Mouse (Mus musculus) hindbrain, embryonic 12.5 days (tissue): ENCODE measurements around the gene Rrp1. TPM values are rescaled to one million over a fixed set of nuclear protein-coding genes. Genes with fewer than 3 reads are reported as not detected.

Experiments used
- ATAC-seq: fragments of 200-750 bp; cut with Nextera tagmentation; 2 replicates; pipeline ENCODE4 v1.8.0; 2017; ENCODE audit warnings: moderate TSS enrichment; ENCODE audit not compliant: low FRiP score
- H3K27ac ChIP-seq: fragments of 300-500 bp; sonication (generic); 2 replicates; pipeline ENCODE4 v1.5.1; 2016; ENCODE audit warnings: mild to moderate bottlenecking
- H3K27me3 ChIP-seq: fragments of 300-500 bp; sonication (generic); 2 replicates; pipeline ENCODE4 v1.6.1; 2016; ENCODE audit warnings: mild to moderate bottlenecking
- H3K36me3 ChIP-seq: fragments of 300-500 bp; sonication (generic); 2 replicates; pipeline ENCODE4 v1.6.1; 2016; ENCODE audit warnings: mild to moderate bottlenecking
- H3K4me1 ChIP-seq: fragments of 300-500 bp; sonication (generic); 2 replicates; pipeline ENCODE4 v1.6.1; 2016
- H3K4me2 ChIP-seq: fragments of 300-500 bp; sonication (generic); replicated peaks from 2 replicates; pipeline ENCODE4 v1.6.1; 2016; ENCODE audit warnings: mild to moderate bottlenecking
- H3K4me3 ChIP-seq: fragments of 300-500 bp; sonication (generic); 2 replicates; pipeline ENCODE4 v1.5.1; 2016; ENCODE audit warnings: mild to moderate bottlenecking
- H3K9ac ChIP-seq: fragments of 300-500 bp; sonication (generic); 2 replicates; pipeline ENCODE4 v1.6.1; 2016; ENCODE audit warnings: mild to moderate bottlenecking, moderate library complexity
- H3K9me3 ChIP-seq: fragments of 300-500 bp; sonication (generic); replicated peaks from 2 replicates; pipeline ENCODE4 v1.6.1; 2016; ENCODE audit warnings: mild to moderate bottlenecking
- WGBS: fragments of 180-500 bp; shearing (Covaris S2); methylation state at CpG from one replicate; pipeline ENCODE4 v1.1.7; 2016; 5-methylcytosine and 5-hydroxymethylcytosine counted together
- polyA plus RNA-seq: library from polyadenylated mRNA; unstranded; fragments of >200 nt; fragmentation: Nextera tagmentation; extraction: Ambion mirVana; gene quantifications from 2 replicates; pipeline ENCODE4 v1.2.1, GENCODE M21; 2016

Gene Rrp1
- polyA plus RNA-seq, 1 experiment from 2014 or later = 339 TPM

GRCm38 (mm10) chr10:78441606-78442005 is 28.8 kb upstream of the Rrp1 start:
- H3K4me3 ChIP-seq = no peak overlapping the region
- 0 out of 2 replicates have a peak, but pooled peaks cover 10% of the 10 kb centered on the region for H3K36me3 ChIP-seq
- no peaks in the 10 kb centered on the region for H3K27me3 ChIP-seq
- WGBS = 84% methylated on average over 5 of the region's 5 CpGs
- ATAC-seq = no peak
- no peak overlapping the region for H3K4me2 ChIP-seq
- no peak overlapping the region for H3K9ac ChIP-seq
- no peaks in the 10 kb centered on the region for H3K4me1 ChIP-seq
- H3K9me3 ChIP-seq = no peaks in the 10 kb centered on the region
- H3K27ac ChIP-seq = no peak overlapping the region

GRCm38 (mm10) chr10:78440812-78441211 is 28.0 kb upstream of the Rrp1 start:
- Histone ChIP-seq H3K4me2 (no peak overlapping the region), H3K4me3 (no peak overlapping the region), H3K9me3 (no peaks in the 10 kb centered on the region), H3K9ac (no peak overlapping the region), H3K4me1 (no peaks in the 10 kb centered on the region), H3K27ac (no peak overlapping the region), H3K36me3 (0 out of 2 replicates have a peak, but pooled peaks cover 4% of the 10 kb centered on the region), H3K27me3 (no peaks in the 10 kb centered on the region)
- 67% methylated on average over 9 of the region's 9 CpGs for WGBS
- ATAC-seq = no peak

- H3K4me3 ChIP-seq = no peak overlapping the region
- H3K27ac ChIP-seq = no peak overlapping the region
- no peak for ATAC-seq
- H3K4me2 ChIP-seq = no peak overlapping the region
- no peaks in the 10 kb centered on the region for H3K4me1 ChIP-seq
- H3K36me3 ChIP-seq = no peaks in the 10 kb centered on the region
- no peaks in the 10 kb centered on the region for H3K27me3 ChIP-seq
- no peak overlapping the region for H3K9ac ChIP-seq
- 85% methylated on average over 7 of the region's 7 CpGs for WGBS
- H3K9me3 ChIP-seq = no peaks in the 10 kb centered on the region
Observed at GRCm38 (mm10) chr10:78439990-78440389, 27.1 kb upstream of the Rrp1 start.

- Histone ChIP-seq H3K4me3 (no peak overlapping the region), H3K27me3 (no peaks in the 10 kb centered on the region), H3K27ac (no peak overlapping the region), H3K9ac (no peak overlapping the region), H3K4me2 (no peak overlapping the region), H3K9me3 (no peaks in the 10 kb centered on the region), H3K4me1 (no peaks in the 10 kb centered on the region), H3K36me3 (no peaks in the 10 kb centered on the region)
- ATAC-seq = no peak
- WGBS = 57% methylated on average over 5 of the region's 5 CpGs
Observed at GRCm38 (mm10) chr10:78439550-78439949, 26.7 kb upstream of the Rrp1 start.

GRCm38 (mm10) chr10:78438094-78438493 is 25.3 kb upstream of the Rrp1 start:
- H3K27me3 ChIP-seq = no peaks in the 10 kb centered on the region
- no peak overlapping the region for H3K4me3 ChIP-seq
- 19% methylated on average over 5 of the region's 5 CpGs for WGBS
- no peak overlapping the region for H3K9ac ChIP-seq
- H3K4me1 ChIP-seq = no peaks in the 10 kb centered on the region
- no peaks in the 10 kb centered on the region for H3K9me3 ChIP-seq
- no peaks in the 10 kb centered on the region for H3K36me3 ChIP-seq
- no peak overlapping the region for H3K4me2 ChIP-seq
- H3K27ac ChIP-seq = 0 out of 2 replicates have a peak overlapping the region, but pooled peaks have one; percentile 5
- ATAC-seq = 0 out of 2 replicates have a peak, but pooled peaks have one; percentile 17

GRCm38 (mm10) chr10:78432853-78433252 is 20.0 kb upstream of the Rrp1 start:
- WGBS = 75% methylated on average over 3 of the region's 3 CpGs
- no peaks in the 10 kb centered on the region for H3K27me3 ChIP-seq
- no peak overlapping the region for H3K4me3 ChIP-seq
- no peak for ATAC-seq
- peaks cover 18% of the 10 kb centered on the region for H3K36me3 ChIP-seq
- no peak overlapping the region for H3K27ac ChIP-seq
- H3K9me3 ChIP-seq = no peaks in the 10 kb centered on the region
- H3K9ac ChIP-seq = no peak overlapping the region
- no peaks in the 10 kb centered on the region for H3K4me1 ChIP-seq
- H3K4me2 ChIP-seq = no peak overlapping the region

- Histone ChIP-seq H3K9ac (no peak overlapping the region), H3K27ac (no peak overlapping the region), H3K4me2 (no peak overlapping the region), H3K27me3 (no peaks in the 10 kb centered on the region), H3K36me3 (peaks cover 27% of the 10 kb centered on the region), H3K9me3 (no peaks in the 10 kb centered on the region), H3K4me1 (peaks cover 17% of the 10 kb centered on the region), H3K4me3 (no peak overlapping the region)
- WGBS = 93% methylated on average over 2 of the region's 2 CpGs
- no peak for ATAC-seq
Observed at GRCm38 (mm10) chr10:78429776-78430175, 16.9 kb upstream of the Rrp1 start.

GRCm38 (mm10) chr10:78429180-78429579 is 16.3 kb upstream of the Rrp1 start:
- no peak overlapping the region for H3K9ac ChIP-seq
- H3K27me3 ChIP-seq = no peaks in the 10 kb centered on the region
- no peaks in the 10 kb centered on the region for H3K9me3 ChIP-seq
- H3K27ac ChIP-seq = no peak overlapping the region
- no peak for ATAC-seq
- H3K4me3 ChIP-seq = no peak overlapping the region
- H3K4me1 ChIP-seq = peaks cover 17% of the 10 kb centered on the region
- WGBS = 95% methylated on average over 5 of the region's 5 CpGs
- no peak overlapping the region for H3K4me2 ChIP-seq
- peaks cover 27% of the 10 kb centered on the region for H3K36me3 ChIP-seq

- no peak overlapping the region for H3K9ac ChIP-seq
- no peak for ATAC-seq
- H3K4me2 ChIP-seq = no peak overlapping the region
- no peaks in the 10 kb centered on the region for H3K27me3 ChIP-seq
- no peaks in the 10 kb centered on the region for H3K9me3 ChIP-seq
- H3K36me3 ChIP-seq = peaks cover 27% of the 10 kb centered on the region
- 92% methylated on average over 11 of the region's 11 CpGs for WGBS
- H3K27ac ChIP-seq = no peak overlapping the region
- H3K4me3 ChIP-seq = no peak overlapping the region
- H3K4me1 ChIP-seq = peaks cover 17% of the 10 kb centered on the region
Observed at GRCm38 (mm10) chr10:78428070-78428469, 15.2 kb upstream of the Rrp1 start.

- peak overlapping the region; percentile 80 for H3K9ac ChIP-seq
- peaks cover 17% of the 10 kb centered on the region for H3K4me1 ChIP-seq
- peak overlapping the region; percentile 74 for H3K4me2 ChIP-seq
- H3K27ac ChIP-seq = peak overlapping the region; percentile 78; the same call in 1 of the 2 replicates
- peaks cover 27% of the 10 kb centered on the region for H3K36me3 ChIP-seq
- peak overlapping the region; percentile 71 for H3K4me3 ChIP-seq
- no peaks in the 10 kb centered on the region for H3K9me3 ChIP-seq
- WGBS = 55% methylated on average over 6 of the region's 6 CpGs
- no peaks in the 10 kb centered on the region for H3K27me3 ChIP-seq
- peak; percentile 7; the same call in 1 of the 2 replicates for ATAC-seq
Observed at GRCm38 (mm10) chr10:78426117-78426735, 13.4 kb upstream of the Rrp1 start.

- WGBS = 1% methylated on average over 40 of the region's 40 CpGs
- H3K36me3 ChIP-seq = peaks cover 27% of the 10 kb centered on the region
- ATAC-seq = peak; percentile 95
- peak within 1 kb of the TSS; percentile 78 for H3K27ac ChIP-seq
- H3K9ac ChIP-seq = peak within 1 kb of the TSS; percentile 80
- peak within 1 kb of the TSS; percentile 71 for H3K4me3 ChIP-seq
- peaks cover 17% of the 10 kb centered on the region for H3K4me1 ChIP-seq
- peak within 1 kb of the TSS; percentile 74 for H3K4me2 ChIP-seq
- no peaks in the 10 kb centered on the region for H3K9me3 ChIP-seq
- H3K27me3 ChIP-seq = no peaks in the 10 kb centered on the region
Observed at GRCm38 (mm10) chr10:78425181-78426041, 12.6 kb upstream of the Rrp1 start, which contains the start of gene Cstb. Gene Cstb (plus strand): TSS chr10:78425669.

GRCm38 (mm10) chr10:78422614-78423013 is 9.8 kb upstream of the Rrp1 start:
- no peak overlapping the region for H3K4me3 ChIP-seq
- H3K27ac ChIP-seq = no peak overlapping the region
- H3K9me3 ChIP-seq = no peaks in the 10 kb centered on the region
- peaks cover 6% of the 10 kb centered on the region for H3K36me3 ChIP-seq
- no peaks in the 10 kb centered on the region for H3K27me3 ChIP-seq
- H3K4me1 ChIP-seq = peaks cover 17% of the 10 kb centered on the region
- H3K9ac ChIP-seq = no peak overlapping the region
- H3K4me2 ChIP-seq = no peak overlapping the region
- ATAC-seq = no peak
- WGBS = 90% methylated on average over 3 of the region's 3 CpGs
